Mouse (Mus musculus) adrenal gland, postnatal 25 days (tissue): ENCODE data around the gene Vdac1. TPM values are rescaled to one million over a fixed set of nuclear protein-coding genes. Genes with fewer than 3 reads are reported as not detected.
A peak's percentile ranks its signal among the peaks of the same experiment; 100 is the strongest.
"Not testable (repeated sequence)": the region's sequence is repeated elsewhere in the genome, so short reads cannot be mapped to it uniquely, and the experiment has no call there.

Experiments used
- DNase-seq: peaks from one replicate; pipeline ENCODE4 v3.0.0; 2021; ENCODE audit warnings: mixed read lengths
- total RNA-seq: library from RNA; stranded (reverse); gene quantifications from 2 replicates; pipeline ENCODE4 v1.2.3, GENCODE M21; 2021

Vdac1 gene
- total RNA-seq, 1 experiment from 2014 or later = 432 TPM

- no peak for DNase-seq
Observed at GRCm38 (mm10) chr11:52344991-52345777, 15.5 kb upstream of the Vdac1 start.

- peak; percentile 80 for DNase-seq
Observed at GRCm38 (mm10) chr11:52345939-52346634, 14.6 kb upstream of the Vdac1 start.

GRCm38 (mm10) chr11:52346635-52347005 is 14.0 kb upstream of the Vdac1 start:
- DNase-seq = peak; percentile 33

- no peak for DNase-seq
Observed at GRCm38 (mm10) chr11:52348156-52348555, 12.5 kb upstream of the Vdac1 start.

- no peak for DNase-seq
Observed at GRCm38 (mm10) chr11:52348724-52349123, 11.9 kb upstream of the Vdac1 start.

- DNase-seq = no peak
Observed at GRCm38 (mm10) chr11:52350924-52351323, 9.7 kb upstream of the Vdac1 start.

GRCm38 (mm10) chr11:52352271-52352670 is 8.4 kb upstream of the Vdac1 start:
- no peak for DNase-seq

- DNase-seq = no peak
Observed at GRCm38 (mm10) chr11:52354644-52355043, 6.0 kb upstream of the Vdac1 start.

- no peak for DNase-seq
Observed at GRCm38 (mm10) chr11:52355601-52356000, 5.1 kb upstream of the Vdac1 start.

GRCm38 (mm10) chr11:52357091-52357490 is 3.6 kb upstream of the Vdac1 start:
- DNase-seq = not testable (repeated sequence)

- DNase-seq = no peak
Observed at GRCm38 (mm10) chr11:52358520-52358919, 2.1 kb upstream of the Vdac1 start.

GRCm38 (mm10) chr11:52359686-52360470 is 782 bp upstream of the Vdac1 start:
- DNase-seq = peak; percentile 28

GRCm38 (mm10) chr11:52361287-52361921 is 744 bp downstream of the Vdac1 start:
- DNase-seq = peak; percentile 61

- no peak for DNase-seq
Observed at GRCm38 (mm10) chr11:52364376-52364775, 3.7 kb downstream of the Vdac1 start.

- no peak for DNase-seq
Observed at GRCm38 (mm10) chr11:52365143-52365542, 4.5 kb downstream of the Vdac1 start.

- no peak for DNase-seq
Observed at GRCm38 (mm10) chr11:52366358-52366757, 5.7 kb downstream of the Vdac1 start.

- no peak for DNase-seq
Observed at GRCm38 (mm10) chr11:52368176-52368985, 7.7 kb downstream of the Vdac1 start.

- DNase-seq = no peak
Observed at GRCm38 (mm10) chr11:52369252-52370134, 8.8 kb downstream of the Vdac1 start.

GRCm38 (mm10) chr11:52370135-52370452 is 9.4 kb downstream of the Vdac1 start:
- DNase-seq = no peak

- no peak for DNase-seq
Observed at GRCm38 (mm10) chr11:52370538-52370937, 9.9 kb downstream of the Vdac1 start.

- DNase-seq = no peak
Observed at GRCm38 (mm10) chr11:52373841-52374240, 13.2 kb downstream of the Vdac1 start.
